Mouse (Mus musculus) kidney, adult 8-10 months (tissue): ENCODE measurements at regions not wholly inside any gene's neighbourhood (a gene's known extent, or its start where the extent isn't known, plus 50 kb on each side); places are given as distances from the start of the nearest gene placed in this dataset.

Source experiments
- DNase-seq, 2 experiments: peaks; one replicate each; pipeline ENCODE4 v3.0.0; 2022

DNA sequence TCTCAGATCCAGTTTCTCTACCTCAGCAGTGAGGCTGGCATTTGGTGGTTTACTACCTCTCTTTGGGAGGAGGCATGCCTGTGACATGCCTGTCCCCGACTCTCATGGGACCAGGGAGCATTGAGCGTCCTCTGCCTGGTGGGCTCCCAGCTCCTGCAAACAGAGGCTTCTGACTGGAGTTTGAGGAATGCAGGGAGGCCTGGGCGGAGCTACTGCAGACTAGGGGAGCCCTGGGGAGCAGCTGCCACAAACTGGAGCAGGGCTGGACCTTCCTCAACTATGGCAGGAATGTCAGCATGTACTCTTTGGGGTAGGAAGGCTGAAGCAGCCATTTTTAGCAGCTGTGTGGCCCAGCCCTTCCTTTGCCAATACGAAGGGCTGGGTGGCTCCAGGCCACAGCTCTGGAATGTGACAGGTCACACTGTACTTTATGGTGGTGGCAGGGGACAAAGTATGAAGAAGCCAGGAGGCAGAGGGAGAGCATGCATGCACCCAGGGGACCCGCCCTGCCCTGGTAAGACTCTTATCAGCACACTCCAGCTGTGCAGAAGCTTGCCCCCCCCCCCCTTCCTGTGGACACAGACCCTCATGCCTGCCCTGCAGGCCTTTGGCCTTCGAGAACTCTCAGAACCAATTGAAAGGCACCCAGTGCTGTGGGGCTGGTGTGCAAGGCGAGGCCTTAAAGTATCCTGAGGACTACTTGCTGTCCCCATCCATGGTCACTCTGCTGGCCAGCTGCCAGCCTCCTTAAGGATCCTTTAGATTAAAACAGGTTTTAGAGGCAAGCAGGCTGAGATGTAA is 129.5 kb downstream of the Gadd45g start:
- peak; percentile 62 to 79 for DNase-seq

DNA sequence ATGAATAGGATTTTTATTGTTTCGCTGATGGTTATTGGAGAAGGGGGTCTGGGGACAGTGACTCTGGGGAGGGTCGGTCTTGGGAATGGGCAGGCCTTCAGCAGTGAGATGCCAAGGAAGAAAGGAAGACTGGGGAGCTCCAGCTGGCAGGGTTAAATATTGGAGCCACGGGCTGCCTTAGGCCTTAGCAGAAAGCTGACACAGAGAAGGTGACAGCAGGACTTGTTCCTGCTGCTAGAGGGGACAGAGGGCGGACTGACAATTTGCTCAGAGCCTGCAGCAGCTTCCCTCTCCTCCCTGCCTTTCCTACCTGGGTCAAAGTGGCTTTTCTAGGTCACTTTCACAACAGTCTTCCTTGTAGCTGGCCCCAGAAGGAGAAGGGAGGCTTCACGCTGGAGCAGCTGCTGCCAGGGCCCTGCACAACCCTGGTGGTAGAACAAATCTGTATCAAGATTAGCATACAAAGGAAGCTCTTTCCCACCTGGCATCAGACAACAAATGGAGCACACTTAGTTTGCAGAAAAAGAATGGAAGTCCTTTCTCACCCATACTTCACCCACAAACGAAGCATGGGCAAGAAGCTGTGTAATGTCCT is 130.2 kb downstream of the Gadd45g start:
- DNase-seq, result no peak

DNA sequence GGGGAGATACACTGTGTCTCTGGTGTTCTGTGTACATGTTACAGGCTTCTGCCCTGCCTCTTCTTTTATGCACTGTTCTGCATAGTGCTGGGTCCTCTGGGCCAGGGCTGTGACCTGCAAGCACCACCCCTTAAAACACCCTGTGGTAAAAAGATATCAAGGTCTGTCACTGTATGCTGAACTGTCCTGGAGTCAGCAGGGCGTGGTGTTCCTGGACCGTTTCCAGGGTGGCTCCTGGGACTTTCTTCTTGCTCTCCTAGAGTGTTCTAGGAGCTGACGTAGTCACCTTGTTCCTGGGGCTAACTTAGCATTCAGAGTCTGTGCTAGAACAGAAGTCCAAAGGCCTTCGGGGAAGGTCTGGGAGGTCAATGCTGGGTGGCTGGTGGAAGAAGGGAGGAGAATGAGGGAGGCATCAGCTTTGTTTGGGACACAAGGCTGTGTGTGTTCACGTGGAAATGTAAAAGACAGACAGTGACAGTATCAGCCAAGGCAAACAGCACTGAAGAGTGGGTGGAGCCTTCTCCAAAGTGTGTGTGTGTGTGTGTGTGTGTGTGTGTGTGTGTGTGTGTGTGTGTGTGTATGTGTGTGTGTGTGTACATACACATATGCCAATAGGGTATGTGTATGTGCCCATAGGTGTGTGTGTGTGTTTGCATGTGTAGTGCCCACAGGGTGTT is 133.0 kb downstream of the Gadd45g start:
- peak; percentile 83 to 92 for DNase-seq

DNA sequence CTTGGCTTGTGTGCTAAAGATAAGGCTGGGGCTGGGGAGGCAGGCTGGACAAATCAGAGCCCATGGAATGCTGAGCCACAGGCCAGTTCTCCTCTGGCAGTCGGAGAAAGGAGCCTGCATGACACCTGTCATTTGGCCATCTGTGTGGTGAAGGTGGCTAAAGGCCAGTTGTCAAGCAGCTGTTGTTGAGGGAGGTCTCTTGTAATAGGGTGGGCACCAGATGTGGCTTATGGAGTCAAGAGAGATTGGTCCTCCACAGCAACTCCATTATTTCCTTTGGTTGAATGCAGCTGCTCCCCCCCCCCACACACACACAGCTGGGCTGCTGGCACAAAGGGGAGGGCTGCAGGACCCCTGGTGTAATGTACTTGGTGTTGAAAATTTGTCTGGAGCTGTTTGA is 133.9 kb downstream of the Gadd45g start:
- DNase-seq, result no peak

DNA sequence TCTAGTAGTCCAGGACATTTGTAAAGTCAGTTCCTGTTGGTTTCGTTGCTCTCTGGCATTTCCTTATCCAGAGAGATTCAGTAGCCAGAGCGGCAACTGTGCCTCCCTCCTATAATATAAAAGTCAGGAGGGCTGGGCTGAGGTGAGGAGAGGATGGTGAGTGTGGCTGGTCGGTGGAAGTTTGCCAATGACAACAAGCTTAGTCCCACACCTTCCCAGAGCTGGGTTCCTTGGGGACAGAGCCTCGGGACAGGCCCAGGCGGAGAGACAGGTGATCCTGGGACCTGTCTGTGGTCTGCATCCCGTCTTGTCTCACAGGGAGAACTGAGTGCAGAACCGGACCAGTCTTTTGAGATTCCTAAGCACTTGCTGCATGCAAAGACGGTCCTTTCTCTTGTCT is 136.5 kb downstream of the Gadd45g start:
- DNase-seq, result no peak

DNA sequence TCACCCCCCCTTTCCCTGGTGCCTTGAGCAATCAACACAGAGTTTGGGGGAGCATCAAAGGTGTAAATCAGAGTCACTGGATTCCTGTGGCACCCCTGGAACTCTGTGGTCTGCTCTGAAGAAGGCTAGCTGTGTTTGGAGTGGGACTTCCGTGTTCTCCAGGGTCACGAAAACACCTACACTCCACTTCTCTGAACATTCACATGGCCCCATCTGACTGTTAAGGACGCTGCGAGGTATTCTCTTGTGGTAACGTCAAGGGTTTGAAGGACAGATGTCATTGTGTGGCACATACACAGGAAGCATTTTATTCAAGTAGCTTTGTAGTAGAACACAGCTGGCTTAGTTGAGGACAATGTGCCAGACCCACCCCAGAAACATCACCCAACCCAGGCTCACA is 137.1 kb downstream of the Gadd45g start:
- no peak for DNase-seq

DNA sequence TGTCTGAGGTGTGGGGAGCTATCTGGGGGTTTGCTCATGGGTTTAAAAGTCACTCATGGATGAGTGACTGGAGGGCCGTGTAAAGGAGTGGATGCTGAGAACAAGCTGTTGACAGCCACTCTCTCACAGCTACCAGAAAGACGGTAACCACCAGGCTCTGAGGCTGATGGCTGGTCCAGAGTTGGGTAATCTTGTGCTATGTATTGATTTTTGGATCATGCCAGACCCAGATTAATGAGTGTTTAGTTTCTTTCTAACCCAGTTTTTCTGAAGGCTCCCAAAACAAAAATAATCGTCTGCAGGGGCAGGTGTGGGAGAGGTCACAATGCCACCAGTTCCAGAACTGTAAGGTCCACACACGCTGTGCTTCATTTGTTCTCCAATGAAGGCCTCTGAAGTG is 144.9 kb downstream of the Gadd45g start:
- DNase-seq, result no peak

DNA sequence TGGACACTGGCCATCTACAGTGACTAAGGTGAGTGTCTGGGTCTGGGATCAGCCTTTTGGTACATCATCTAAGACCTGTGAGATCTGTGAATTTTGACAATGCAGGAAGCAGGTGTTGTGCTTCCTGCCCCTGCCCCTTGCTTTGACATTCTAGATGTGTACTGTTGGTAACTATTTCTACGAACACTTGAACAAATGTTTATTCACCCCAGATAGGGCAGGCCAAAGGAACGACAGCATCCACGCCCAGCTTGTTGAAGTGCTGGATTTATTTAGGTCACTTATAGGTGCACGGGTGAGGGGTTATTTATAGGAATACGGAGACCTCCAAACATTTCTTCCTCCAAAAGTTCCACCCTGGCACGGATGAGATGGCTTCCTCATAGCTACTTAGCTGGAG is 146.4 kb downstream of the Gadd45g start:
- no peak for DNase-seq

DNA sequence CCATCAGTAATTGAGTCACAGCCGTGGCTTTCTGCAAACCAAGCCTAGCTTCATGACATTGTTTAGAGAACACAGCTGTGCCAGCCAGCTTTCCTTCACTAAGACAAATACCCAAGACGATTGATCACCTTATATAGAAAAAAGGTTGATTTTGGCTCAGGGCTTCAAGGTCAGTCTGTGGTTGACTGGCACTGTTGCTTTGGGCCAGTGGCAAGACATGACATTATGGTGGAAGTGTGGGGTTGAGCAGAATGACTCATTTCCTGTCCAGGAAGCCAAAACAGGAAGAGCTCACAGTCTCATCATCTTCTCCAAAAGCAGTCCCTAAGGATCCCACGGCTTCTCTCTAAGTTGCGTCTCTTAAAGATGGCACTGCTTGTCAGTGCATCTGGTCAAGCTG is 149.7 kb downstream of the Gadd45g start:
- DNase-seq, result no peak

DNA sequence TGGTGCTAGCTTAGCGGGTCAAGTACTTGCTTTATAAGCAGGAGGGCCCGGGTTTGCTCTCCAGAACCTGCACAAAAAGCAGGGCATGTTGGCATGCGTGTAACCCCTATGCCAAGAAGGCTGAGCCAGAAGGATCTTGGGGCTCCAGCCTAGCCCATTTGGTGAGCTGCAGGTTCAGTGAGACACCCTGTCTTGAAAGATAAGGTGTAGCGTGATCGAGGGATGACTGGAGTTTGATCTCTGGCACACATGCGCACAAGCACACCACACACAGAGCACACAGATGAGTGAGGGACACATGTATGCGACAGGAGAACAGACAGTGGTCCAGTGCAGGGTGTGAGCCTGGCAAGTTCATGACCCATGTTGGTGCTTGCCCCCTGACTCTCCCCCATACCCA is 152.1 kb downstream of the Gadd45g start:
- no peak for DNase-seq

DNA sequence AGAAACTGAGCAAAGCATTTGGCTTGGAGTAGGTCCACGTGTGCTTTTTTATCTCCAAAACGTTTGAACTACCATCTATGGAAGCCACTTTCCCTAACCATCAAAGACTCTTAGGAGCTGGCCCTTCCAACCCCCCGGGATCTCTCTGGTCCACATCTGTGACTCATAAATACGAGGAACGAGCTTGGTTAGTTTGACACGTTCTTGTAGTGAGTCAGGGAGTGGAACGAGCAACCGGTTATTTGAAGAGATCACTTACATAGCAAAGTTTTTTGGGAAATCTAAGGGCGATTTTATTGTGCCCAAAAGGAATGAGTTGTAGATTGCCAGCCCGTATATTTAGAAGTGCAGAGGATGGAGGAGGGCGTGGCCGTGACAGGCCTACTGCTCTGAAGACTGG is 155.3 kb downstream of the Gadd45g start:
- DNase-seq, result no peak

DNA sequence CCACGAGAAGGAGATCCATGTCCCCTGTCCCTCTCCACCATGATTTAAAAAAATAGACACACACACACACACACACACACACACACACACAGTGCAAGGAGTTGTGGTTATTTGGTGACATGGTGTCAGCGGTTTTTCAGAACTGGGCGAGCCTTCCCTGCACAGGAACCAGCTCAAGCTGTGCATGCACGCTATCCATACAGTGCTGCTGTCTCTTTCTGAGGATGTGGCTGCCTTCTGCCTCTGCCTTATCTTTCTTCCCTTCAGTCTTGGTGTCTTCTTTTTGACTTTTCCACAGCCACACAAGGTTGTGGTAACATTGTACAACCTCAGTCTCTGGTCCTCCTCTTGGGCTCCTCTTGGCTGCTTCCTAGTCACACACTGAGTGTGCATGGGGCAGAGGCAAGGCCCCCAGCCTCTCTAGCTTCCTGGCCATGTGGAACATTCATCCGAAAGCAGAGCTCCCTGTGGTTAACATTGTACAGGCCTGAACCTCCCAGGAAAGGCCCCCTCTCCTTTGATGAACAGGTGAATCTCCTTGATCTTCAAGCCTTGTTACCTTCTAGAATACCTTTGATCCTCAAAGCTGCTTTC is 157.6 kb downstream of the Gadd45g start:
- no peak for DNase-seq

DNA sequence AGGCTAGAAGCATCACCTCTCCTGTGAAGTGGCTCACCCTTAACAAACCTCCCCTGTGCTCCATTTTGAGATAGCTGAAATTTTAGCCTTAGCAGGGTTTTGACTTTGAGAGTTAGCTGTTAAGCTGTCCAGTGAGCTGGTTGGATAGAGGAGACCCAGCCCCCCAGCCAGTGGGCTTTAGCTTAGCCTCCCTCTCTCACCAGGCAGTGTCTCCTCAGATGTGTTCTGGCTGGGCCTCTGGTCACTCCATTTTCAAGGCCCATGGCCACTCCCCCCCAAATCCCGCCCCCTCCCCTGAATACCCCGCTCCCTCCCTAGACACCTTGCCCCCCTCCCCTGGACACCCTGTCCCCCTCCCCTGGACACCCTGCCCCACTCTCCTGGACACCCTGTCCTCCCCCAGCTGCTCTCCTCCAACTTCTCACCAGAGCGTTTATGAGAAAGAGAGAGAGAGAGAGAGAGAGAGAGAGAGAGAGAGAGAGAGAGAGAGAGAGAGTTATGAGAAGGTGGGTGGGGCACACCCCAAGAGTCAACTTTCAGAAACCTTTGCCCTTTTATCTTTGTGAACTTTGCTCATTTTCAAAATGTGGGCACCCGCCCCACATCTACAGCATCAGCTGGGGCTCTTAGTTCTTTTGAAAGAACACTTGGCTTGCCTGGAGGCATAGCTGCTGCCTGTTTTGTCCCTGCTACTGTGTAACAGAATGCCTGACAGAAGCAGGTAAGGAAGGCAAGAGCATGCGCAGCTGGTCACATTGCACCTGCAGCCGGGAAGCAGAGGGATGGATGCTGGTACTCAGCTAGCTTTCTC is 161.3 kb downstream of the Gadd45g start:
- DNase-seq, result no peak

DNA sequence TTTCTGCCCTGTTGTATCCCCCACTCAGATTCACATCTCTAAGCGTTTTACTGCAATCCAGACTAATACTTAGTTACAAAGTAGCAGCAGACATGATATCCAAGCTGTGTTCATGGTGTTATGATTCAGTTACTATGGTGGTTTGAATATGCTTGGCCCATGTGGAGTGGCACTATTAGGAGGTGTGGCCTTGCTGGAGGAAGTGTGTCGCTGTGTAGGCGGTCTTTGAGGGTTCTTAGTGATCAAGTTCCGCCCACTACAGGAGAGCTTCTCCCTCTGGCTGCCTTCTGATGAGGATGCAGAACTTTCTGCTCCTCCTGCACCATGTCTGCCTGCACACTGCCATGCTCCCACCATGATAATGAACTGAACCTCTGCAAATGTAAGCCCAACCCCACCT is 162.8 kb downstream of the Gadd45g start:
- DNase-seq, result no peak

DNA sequence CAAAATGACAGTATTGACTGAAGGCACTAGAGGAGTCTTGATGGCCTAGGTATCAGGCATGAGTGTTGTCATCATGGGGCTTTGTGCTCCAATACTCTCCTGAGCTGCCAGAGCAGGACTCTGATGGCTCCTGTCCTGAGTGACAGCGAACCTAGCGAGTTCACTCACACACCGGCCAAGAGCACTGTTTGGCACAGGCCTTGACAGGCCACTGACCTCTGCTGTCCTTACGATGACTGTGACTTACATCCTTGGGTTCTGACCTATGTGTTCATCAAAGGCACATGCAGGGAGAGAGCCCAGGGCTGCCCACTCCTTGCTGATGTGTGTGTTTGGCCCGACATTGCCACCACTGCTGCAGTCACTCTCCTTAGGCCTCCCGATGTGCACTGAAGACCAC is 163.3 kb downstream of the Gadd45g start:
- no peak for DNase-seq

DNA sequence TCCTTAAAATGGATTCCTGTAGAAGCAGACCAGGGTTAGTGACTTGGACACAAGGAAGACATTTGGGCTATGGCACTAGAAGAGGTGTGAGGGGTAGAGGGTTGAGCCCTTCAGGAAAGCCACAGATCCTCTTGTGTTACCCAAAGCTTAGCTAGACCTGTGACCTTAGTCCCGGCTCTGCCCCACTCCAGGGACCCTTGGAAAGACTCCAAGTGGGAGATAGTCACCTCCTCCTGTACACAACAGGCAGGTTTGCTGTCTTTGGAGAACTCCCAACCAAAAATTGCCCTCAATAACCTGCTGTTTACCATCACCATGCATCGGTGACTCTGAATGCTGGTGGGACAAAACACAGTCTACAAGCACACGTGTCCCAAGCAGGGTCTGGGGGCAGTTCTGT is 164.5 kb downstream of the Gadd45g start:
- DNase-seq, result no peak

DNA sequence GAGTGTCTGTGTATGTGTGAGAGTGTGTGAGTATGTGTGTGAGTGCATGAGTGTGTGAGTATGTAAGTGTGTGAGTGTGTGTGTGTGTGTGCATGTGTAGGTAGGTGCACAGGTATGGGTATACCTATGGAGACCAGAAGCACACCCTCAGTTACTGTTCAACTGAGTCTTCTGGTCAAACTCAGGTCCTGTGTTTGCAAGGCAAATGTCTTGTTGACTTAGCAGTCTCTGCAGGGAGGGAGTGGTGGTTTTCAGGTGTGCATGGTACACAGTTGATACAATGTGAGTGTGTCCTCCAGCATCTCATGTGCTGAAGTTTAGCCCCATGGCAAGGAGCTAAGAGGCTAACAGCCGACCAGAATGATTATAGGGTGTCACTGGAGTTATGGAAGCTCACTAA is 166.7 kb downstream of the Gadd45g start:
- no peak for DNase-seq

DNA sequence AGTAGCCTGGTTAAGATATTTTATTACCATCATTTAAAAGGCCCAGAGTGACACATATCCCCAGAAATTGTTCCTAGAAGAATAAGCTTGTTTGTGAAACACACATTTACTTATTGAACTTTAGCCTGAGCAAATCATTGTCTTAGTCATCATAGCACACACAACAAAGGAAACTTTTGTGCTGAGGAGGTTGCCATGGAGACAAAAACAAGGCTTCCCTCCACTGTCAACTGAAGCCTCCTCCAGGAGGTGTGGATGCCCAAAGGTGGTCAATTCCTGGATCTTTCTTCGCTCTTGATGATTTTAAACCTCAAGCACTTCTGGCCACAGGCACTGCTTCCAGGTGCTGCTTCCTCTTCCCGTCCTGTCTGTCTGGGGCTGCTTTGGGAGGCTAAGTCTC is 167.3 kb downstream of the Gadd45g start:
- DNase-seq, result no peak

DNA sequence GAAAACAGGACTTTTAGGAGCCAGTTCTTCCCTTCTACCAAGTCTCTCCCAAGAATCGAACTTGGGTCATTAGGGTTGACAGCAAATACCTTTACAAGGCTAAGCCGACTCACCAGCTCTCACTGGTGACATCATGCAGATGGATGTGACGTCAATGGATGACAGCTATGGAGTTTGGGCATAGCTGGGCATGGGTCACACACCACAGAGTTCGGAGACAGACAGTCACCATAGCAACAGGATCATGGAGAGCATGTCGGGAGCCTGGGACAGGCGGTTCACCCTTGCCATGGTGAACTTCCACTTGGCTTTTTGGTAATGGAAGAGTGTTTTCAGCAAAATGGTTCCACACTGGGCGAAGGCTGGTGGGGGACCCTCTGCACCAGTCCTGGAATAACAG is 168.1 kb downstream of the Gadd45g start:
- no peak for DNase-seq

DNA sequence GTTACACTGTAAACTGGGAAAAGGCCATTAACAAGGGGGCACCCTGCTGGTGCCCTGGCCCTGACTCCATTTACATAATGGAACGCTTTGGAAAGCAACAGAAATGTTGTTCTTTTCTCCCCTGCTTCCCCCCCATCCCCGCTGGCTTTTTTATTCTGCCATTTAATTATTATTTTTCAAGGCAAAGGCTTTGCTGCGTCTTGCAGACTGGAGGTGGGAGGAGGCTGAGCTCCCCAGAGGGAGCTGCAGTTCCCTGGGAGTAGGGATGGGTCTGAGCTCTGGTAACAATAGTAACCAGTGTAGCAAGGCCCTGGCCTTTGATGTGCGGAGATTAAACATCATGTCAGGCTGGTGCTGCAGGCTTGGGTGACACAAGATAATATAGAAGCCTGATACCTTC is 168.6 kb downstream of the Gadd45g start:
- DNase-seq, result no peak

DNA sequence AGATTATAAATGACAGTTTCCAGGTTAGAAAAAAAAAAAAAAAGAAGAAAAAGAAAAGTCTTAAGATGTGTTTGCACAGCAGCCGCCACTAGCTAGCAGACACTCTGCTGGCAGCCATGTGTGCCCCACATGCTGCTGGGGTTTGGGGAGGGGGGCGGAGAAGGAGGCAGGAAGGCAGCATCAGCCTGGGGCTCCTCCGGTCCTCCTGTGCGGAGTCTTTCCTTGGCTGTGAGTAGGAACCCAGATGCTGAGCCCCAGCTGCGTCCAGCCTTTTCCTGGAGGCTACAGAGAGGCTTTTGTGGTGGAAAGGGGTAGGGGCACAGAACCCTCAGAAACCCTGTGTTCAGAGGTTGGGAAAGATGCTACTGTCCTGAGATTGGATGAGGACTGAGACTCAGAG is 169.0 kb downstream of the Gadd45g start:
- no peak for DNase-seq

DNA sequence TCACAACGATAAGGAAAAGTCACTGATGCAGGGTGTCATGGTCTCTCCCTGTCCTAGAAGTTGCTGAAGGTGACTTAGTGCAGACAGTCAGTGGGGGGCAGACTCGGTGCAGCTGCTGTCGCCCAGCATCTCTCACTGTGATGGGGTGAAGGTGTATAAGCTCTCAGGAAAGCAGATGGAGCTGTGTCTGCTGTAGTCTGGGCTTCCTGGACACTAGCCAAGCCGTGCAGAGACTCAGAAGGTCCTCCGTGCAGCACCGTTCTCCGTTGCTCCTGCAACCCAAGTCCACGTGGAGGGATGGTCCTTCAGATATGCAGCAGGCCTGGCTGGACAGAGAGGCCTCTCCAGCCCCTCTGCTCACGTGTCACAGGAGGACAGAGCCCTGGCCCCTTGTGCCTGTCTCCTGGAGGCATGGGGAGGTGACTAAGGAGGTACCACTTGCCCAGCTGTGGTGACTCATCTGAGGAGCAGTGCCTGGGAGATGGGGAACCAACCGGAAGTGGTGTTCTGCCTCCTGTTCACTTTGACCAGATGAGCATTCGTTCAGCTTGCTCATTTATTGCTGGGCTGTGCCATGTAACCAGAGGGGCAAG is 171.2 kb downstream of the Gadd45g start:
- DNase-seq, result no peak

DNA sequence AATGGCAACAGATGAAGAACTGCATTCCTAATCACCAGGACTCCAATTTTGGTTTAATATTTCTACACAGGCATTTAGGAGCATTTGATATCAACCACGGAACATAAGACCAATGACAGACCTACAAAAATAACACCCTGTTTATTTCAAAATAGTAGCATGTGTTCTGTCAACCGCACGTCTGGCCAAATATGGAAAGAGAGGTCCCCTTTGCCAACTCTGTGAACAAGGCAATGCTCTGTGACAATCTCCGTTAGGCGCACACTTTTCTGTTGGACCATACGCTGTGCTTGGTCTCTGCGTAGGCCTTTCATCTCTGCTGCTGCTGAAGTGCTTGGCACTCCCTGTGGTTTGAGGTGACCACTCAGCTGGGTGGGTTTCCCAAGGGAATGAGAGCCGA is 173.2 kb downstream of the Gadd45g start:
- DNase-seq, result no peak
